Mouse (Mus musculus): ENCODE measurements around the gene Mvd.

The Mvd gene

DNA sequence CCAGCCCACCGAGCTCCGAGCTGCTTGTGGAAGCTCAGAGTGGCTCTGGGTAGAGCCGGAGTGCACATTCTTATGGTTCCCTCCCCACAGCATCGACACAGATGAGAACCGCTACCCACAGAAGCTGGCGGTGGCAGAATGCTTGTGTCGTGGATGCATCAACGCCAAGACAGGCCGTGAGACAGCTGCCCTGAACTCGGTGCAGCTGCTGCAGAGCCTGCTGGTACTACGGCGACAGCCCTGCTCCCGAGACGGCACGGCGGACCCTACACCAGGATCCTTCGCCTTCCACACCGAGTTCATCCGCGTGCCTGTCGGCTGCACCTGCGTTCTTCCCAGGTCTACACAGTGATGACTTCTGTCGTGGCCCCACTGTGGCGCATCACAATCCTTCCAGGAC, 20.0 kb downstream of the Mvd start:
- DNase-seq = no peak

DNA sequence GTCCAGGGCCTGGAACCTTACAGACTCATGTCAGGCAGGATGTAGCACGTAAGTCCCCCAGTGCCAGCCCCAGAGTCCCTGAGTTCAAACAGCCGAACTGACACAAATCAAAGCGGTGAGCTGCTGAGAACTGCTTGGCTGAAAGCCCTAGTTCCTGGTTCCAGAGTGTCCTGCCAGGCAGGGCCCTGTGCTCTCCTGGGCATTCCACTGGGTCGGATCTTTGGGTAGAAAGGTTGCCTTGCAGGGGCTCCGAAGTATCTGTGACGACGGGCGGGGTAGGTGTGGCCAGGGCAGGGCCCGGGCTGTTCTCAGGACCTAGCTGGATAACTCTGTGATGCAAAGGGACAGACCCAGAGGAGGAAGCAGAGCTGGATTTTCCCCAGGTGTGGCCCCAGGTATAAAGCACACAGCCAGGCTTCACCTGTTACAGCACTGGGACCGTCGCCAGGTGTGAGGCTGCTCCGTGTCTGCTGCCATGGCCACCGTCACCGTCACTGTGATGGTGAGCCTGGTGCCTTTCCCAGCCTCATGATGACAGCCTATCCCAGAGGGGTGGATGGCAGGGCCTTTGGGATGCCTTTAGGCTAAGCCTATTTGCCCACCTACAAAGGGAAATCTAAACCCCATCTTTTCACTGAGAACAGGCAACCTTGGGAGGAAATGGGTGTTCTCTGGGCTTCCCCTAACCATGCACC, 21.7 kb downstream of the Mvd start, which contains the start of gene Il17c:
Il17c (plus strand) TSS at position 645 of the 695 bp plus-strand sequence.
- no peak for DNase-seq

DNA sequence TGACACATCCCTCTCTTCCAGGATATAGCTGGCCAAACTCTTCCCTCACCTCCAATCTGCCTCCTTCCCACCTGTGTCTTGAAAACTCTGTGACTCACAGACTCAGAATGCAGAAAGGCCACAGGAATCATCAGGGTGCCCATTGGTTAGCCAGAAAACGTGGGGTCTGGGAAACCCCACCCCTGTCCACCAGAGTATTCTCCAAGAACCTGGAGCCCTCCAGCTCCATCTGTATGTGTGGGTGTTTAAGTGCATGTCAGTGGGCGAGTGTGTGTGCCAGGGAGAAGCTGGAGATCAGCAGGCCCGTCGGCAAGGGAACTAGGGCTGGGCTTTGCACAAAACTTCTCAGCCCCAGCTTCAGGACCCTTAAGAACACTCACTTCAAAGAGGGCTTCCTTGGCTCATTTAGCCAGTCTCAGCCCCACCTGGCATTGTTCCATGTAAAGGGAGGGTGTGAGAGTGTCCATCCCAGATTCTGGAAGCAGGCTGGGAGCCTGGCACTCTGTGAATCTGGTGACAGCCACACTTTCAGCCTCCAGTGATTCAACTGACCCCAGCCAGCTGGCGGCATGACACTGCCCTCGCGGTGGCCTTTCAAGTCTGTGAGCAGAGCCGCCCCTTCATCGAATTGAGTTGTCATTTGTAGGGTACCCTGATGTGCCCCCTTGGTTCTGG, 23.2 kb downstream of the Mvd start:
- DNase-seq = no peak

DNA sequence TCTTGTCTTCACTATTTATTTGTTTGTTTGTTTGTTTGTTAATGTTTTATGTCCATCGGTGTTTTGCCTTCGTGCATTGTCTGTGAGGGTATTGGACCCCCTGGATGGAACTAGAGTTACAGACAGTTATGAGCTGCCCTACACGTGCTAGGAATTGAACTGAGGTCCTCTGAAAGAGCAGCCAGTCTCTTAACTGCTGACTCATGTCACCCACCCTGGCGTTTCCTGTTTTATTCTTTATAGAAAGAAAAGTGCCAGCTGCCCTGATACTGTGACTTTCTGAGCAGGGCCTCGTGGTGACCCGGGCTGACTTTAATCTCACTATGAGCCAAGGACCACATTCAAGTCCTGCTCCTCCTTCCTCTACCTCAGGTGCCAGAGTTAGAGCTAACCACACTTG, 27.7 kb downstream of the Mvd start:
- DNase-seq = no peak

DNA sequence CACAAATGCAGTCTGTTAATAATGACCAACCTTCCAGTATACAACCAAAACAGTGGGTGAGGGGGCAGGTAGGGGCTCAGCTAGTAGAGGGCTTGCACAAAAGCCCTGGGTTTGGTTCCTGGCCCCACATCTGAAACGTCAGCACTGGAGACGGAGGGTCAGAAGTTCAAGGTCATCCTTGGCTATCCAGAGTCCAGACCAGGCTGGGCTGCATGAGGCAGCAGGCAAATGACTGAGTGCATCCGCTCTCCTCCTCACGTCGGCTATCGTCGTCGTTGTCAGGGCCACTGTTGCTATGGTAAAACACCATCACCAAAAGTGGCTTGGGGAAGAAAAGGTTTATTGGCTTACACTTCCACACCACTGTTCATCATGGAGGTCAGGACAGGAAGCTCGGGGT, 28.9 kb downstream of the Mvd start:
- DNase-seq = no peak

DNA sequence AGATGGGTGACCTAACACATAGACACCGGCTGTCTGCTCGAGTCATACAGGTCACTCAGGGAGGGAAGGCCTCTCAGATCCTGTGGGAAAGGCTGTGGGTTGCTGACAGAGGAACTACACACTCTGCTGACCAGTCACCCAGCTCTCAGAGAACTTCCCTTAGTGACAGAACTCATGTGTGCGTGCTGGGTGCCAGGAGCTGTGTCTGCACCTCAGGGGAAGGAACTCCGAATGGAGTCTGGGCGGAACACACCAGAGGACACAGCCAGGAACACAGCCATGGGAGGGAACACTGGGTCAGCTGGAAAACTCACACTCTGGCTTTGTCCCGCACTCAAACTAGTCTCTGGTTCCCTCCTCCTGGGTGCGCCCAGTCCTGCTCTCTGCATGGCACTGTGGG, 35.5 kb downstream of the Mvd start:
- DNase-seq = no peak

DNA sequence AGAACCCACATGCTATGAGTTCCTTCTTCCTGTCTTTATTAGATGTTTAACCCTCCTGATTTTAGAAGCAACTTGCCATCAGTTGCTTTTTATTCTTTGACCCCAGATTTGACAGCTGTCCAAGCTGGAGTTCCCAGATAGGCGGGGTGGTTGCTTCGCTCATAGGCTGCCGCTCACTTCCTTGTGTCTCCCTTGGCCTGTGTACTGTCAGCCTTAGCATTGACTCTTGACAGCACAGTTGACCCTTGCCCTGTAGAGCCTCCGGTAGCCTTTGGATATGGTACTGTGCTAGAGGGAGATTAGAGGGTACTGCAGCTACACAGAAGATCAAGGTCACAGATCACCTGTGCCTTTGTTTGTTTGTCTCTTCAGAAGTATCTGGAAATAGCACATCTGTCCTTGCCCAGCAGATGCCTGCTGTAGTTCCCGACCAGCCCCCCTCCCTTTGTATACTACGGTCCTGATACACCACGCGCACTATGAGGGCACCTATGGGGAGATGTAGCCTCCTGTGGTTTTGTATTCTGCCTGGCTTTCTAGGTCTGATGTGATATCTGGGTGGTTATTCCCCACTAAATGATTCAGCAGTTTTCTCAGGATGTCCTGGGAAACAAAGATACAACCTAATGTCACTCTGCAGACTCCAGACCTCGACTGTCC, 37.9 kb downstream of the Mvd start:
- DNase-seq = no peak

DNA sequence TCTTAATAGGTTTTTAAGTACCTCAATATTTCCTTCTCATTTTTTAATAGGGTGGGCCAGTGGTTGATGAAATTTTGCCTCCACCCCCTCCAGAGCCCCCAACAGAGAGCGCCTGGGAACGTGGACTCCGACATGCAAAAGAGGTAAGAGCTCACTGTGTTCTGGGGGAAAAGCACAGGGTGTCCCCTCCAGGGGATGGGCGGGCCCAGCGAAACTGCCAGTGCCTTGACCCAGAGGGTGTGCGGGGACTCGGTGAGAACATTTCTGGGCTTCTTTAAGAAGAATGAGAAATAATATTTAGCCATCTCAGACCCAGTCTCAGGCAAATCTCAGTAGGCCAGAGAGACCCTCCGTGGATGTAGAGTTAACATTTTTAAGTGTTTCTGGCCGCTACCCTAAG, 45.0 kb downstream of the Mvd start:
- no peak for DNase-seq

DNA sequence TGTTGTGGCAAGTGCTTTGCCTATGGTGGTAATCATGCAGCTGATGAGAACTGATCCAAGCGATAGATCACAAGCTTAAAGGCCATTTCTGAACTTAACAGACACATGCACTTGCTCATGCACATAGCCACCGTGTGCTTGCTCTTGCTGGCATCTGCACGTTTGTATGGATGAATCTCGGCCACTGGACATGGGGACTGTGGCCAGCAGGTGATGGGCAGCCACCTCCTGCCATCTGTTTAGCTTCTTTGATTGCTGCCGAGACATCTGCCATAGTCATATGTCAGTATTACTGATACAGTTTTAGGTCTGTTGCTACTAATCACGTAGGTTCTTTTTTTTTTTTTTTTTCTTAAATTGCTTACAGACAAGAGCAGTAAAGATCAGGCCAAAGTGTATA, 47.9 kb downstream of the Mvd start:
- no peak for DNase-seq

DNA sequence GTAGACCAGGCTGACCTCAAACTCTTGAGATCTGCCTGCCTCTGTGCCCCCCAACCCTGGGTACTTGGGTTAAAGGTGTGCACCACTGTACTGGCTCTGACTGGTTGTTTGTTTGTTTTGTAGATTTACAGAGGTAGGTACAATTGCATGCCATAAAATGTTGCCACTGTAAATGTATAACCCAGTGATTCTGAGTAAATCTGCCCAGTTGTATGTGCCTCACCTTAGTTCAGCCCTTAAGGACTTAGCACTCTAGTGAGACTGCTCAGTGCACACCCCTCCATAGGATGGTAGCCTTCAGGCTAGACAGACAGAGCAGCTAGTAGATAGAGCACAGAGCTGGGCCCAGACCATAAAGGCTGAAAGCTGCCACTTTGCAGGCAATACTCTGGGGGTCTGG, 49.5 kb downstream of the Mvd start:
- DNase-seq = no peak

DNA sequence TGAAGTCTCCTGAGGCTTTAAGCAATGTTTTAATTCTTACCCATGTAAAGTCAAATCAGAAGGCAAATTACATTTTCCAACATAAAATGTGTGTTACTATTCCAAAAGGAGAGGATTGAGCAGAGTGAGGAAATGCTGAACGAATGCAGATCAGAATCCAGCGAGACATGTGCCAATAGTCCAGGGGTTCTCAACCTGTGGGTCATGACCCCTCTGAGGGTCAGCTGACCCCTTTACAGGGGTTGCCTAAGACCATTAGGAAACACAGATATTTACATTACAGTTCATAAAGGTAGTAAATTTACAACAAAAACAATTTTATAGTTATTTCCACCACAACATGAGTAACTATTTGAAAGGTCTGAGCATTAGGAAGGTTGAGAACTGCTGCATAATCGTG, 52.5 kb downstream of the Mvd start:
- DNase-seq = no peak

DNA sequence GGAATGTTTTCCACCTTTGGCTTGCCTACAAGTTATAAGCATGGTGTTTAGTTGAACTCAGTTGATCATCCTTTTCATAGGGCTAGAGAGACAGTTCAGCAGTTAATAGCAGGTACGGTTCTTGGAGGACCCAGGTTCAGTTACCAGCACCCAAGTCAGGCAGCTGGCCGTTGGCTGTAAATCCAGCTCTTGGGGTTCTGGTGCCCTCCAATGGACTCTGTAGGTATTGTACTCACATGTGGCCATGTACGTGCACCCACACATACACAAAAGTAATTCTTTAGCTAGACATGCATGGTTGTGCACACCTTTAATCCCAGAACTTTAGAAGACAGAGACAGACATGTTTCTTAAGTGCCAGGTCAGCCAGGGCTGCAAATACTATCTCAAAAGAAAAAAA, 53.9 kb downstream of the Mvd start:
- DNase-seq = no peak

Measured in spleen, adult 18-20 months (tissue).